Mouse (Mus musculus) neural tube, embryonic 10.5 days (tissue): ENCODE data around the gene Tnk1.
A peak's percentile ranks its signal among the peaks of the same experiment; 100 is the strongest.

Experiments
- DNase-seq: peaks from one replicate; pipeline ENCODE4 v3.0.0-alpha.2; 2017; ENCODE audit warnings: low spot score; ENCODE audit errors: extremely low spot score

Tnk1 gene

GRCm38 (mm10) chr11:69803786-69804651, 54.5 kb downstream of the Tnk1 start:
- peak; percentile 70 for DNase-seq

GRCm38 (mm10) chr11:69803328-69803727, 55.2 kb downstream of the Tnk1 start:
- DNase-seq: no peak

- DNase-seq: peak; percentile 77
Observed at GRCm38 (mm10) chr11:69802648-69803105, 55.9 kb downstream of the Tnk1 start.

DNA sequence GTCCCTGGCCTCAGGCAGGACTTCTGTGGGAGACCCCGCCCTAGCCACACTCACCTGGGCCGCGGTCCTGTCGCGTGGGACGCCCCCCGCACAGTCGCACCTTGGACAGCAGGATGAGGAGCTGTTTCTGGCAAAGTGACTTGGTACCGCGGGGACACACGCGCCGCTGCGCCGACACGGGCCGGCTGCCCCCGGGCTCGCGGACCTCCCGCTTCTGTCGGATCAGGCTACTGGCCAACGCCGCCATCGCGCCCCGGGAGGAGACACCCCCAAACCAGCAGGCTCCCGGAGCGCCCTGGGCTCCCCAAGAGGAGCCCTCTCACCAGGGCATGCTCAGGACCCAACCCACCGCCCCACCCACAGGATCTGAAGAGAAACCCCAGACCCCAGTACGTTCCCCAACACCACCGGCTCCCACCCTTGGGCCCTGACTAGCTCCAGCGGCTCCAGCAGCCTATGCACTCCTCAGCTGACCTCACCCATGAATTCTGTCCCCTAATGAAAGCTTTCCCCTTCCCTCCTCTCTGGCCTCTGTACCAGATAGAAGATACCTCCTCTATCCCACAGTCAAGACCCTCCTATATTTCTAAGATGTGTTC, 57.1 kb downstream of the Tnk1 start, which contains the start of gene Fgf11:
Gene Fgf11 (minus strand): TSS at position 479 of the 599 bp plus-strand sequence.
- DNase-seq: peak; percentile 32
